Mouse (Mus musculus) ovary, postnatal 10 days (tissue): ENCODE results near the gene Tacc2.

Experiments used
- DNase-seq: peaks from one replicate; pipeline ENCODE4 v3.0.0; 2022; ENCODE audit warnings: low spot score

The Tacc2 gene

DNA sequence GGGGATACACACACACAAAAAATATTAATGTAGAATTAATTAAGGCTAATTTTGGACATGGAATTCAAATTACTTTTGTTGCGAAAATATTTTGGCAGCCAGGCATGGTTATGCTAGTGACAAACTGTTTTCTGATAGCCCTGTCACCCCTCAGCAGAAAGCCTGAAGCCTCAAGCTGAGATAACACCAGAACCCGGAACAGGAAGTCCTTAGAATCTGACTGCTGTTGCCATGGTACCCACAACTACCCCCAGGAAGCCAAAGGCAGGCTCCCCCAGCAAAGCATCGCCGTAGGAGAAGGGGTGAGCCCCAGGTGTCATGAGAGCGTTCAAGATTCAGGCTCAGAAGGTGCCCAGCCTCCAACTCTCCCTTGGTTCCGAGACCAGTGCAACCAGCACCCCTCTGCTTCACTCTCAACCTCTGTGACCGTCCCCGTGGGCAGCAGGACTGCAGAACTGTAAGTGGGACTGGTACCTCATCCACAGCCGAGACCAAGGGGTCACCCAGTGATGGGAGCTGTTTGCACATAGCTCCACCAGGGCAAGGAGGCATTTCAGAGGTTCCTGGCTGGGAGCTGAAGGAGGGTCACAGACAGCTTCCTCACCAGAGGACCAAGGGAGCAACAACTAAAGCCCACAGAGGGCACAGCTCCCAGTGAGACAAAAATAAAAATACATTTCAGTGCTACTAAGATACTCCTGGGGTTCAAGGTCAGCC, 196.8 kb downstream of the Tacc2 start, which contains the start of gene Btbd16:
Btbd16 (plus strand) TSS at position 156 of the 717 bp plus-strand sequence.
- DNase-seq = no peak

DNA sequence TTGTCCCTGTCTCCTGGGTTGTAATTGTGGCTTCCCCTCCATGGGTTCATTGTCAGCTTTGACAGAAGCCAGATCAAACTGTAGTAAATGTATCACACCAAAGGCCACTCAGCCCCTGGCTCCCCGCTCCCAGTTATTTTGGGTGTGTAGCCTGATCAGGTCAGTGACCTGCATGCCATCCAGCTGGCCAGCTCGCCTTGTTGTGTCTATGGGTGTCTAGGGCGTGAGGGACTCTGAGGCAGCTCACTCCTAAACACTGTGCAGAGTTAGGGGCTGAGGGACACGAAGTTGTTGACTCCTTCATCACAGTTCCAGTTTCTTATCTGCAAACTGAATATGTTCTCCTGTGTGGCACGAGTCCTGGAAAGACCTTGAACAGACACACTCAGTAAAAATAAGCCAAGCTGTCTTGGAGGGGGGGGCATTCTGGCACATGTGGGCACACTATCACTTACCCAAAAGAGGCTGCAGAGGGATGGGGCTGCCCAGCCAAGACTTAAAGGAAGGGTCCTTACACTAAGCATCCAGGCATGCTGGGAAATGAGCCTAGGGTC, 203.7 kb downstream of the Tacc2 start:
- DNase-seq = no peak

DNA sequence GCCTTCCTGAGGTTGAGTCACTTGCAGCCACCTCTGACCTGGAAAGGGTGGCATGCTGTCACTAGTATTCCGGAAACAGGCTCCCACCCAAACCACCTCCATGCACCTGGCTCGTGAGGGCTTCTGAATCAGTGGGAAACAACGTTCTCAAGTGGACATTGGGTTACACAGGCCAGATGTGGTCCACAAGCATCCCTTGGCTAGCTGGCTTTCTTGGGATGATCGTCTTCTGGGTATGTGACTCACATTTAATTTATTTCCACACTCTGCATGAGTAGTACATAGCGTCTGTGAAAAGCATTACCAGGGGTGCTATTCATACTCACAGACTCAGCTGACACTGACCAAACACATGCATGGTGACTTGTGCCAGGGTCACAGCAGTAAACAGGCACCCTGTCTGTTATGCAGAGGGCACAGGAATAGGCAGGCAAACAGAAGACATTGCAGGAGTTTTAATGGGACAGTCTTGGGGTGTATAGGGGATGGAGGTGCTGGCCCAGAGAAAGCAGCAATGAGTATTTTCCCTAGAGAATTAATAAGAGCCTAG, 205.3 kb downstream of the Tacc2 start:
- no peak for DNase-seq

DNA sequence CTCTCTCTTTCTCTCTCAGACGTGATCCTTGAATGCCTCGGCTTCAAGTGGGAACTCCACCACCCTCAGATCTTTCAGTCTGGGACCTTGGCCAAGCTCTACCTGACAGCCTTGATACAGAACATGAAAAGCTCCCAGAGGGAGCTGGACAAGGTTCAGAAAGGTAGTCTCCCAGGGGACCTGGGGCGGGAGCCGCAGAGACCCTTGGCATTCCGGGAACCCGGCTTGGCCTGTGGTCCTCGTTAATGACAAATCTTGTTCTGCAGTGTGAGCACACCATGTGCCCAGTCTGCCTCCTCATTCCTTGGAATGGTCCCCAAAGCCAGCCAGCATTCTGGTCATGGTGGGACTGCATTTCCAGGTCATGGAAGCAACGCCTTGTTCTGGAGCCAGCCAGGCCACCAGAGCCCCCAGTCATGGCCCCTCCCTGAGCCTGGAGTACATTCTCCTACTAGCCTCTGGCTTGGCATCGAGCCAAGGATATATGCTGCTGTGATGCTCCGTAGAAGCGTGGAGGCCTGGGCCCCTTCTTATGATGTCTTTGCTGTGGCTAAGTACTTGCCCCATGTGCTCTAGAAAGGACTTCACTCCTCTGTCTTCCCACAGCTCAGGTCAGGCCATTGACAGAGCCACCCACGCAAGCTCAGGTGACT, 208.8 kb downstream of the Tacc2 start:
- DNase-seq = no peak

DNA sequence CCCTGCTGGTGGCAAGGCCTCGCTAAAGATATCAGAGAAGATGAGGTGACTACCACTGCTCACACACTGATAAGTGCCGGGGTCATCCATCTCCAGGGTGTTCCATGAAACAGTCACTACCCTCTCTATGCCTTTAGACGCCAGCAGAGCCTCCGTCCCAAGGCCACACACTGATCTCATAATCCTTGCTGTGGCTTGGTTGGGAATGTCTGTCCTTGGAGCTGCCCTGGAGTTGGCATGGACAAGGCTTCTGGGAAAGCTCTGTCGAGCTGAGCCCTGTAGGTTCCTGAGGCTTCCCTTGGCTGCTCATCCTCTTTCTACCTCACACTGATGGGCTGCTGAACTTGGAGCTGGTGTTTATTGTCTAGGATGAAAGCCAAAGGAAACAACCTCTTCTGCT, 209.5 kb downstream of the Tacc2 start:
- DNase-seq = no peak

DNA sequence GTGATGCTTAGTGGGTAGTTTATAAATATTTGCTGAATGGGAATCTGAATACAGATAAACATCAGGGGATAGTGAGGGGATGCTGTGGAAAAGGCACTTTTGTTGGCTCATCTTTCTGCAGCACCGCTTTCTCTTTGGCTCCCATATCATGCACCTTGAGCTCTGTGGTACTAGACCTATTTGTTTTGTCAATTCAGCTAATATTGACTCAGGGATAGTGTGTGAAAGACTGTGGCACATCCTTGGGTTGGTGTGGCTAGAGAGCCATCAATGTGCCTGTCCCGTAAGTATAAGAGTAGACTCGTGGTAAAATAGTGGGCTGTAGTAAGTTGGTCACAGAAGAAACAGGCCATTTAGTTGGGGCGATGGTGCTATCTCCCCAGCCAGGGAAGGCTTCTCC, 210.3 kb downstream of the Tacc2 start:
- DNase-seq = no peak

DNA sequence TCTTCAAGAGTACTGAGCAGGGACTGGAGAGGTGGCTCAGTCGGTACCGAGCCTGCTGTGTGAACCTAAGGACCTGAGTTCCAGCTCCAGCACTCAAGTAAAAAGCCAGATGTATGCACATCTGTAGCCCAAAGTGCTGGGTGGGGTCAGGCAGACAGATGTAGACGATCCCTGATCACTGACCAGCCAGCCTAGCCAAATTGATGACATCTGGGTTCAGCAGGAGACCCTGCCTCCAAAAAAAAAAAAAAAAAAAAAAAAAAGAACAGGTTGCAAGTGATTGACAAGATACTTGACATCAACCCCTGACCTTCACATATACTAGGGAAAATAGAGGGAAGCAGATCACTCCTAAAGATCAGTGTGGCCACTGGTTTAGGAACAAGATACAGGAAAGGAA, 211.7 kb downstream of the Tacc2 start:
- DNase-seq = no peak

DNA sequence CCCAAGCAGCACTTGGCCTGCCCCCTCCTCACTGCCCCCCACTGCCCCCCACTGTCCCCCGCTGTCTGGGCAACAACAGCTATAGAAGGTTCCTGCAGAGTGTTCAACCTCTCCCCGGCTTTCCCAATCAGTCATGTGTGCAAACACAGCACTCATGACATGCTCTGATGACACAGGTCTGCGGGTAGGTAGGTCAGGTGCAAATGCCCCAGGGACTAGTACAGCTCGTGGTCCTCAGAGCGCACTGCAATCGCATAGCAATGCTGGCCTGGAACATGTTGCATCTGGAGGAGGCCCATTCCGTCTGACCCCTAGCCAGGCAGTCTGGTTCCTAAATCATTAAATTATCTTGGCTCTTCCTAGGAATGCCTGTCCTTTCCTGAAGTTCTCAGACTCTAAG, 212.2 kb downstream of the Tacc2 start:
- no peak for DNase-seq

DNA sequence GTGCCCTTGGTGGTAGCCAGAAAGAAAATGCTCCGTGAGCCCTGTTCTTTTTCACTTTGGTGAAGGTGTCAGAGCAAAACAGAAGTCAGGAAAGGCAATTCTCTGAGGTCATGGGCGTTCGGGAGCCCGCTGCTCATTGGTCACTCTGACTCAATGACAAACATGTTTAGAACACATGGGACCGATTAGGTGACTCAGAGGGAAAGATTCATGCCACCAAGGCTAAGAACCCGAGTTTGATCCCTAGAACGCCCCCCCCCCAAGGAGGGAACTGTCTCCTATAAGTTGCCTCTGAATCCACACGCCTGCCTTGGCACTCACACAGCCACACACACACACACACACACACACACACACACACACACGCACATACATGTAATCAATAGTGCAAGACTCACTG, 216.4 kb downstream of the Tacc2 start:
- DNase-seq = no peak

DNA sequence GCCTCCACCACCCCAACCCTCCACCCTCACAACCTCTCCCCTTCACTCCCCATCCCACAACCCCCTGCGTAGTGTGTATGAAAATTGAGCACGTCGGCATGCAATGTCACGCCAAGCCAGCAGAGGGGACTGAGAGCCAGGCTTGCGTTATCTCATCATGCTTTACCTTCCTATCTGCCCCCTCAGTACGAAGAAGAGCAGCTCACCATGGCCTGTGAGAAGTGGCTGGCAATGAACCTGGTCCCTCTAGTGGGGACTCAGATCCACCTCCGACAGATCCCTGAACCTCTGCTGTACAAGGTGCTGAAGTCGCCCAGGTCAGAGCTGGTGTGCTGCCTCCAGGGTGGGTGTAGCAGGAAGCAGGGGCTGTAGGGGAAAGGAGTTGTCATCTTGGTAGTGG, 219.5 kb downstream of the Tacc2 start:
- no peak for DNase-seq

DNA sequence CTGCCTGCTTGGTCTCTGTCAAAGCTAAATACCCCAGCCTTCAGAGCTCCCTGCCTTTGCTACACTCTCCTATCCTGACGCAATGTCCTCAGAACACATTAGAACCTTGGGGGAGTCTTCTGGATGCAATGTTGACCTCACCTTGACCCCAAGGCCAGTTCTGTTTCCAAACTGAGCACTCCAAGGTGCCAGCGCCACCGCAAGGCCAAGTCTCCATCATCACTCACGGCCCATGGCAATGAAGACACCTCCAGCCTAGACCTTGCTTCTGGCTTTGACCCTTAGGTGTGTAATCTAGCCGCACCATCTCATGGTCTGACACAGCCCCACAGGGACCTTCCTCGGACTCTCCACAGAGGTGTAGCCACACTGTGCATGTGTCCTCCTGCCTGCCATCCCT, 220.3 kb downstream of the Tacc2 start:
- no peak for DNase-seq

DNA sequence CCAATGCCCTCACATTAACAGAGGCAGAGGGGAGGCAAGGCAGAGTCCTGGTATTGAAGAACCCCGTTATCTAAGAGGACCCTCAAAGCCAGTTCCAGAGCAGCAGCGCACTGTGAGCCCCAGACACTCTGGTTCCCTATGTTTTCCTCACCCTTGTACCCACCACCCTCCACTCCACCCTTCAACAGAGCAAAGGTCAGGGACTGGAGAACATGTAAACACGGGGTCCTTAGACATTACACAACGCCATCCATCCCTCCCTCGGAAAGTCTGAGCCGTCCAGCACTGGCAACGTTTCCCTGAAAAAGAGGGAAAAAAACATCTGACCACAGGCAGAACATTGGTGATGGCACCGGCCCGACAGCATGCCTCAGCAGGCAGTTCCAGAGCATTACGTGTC, 222.2 kb downstream of the Tacc2 start:
- no peak for DNase-seq

DNA sequence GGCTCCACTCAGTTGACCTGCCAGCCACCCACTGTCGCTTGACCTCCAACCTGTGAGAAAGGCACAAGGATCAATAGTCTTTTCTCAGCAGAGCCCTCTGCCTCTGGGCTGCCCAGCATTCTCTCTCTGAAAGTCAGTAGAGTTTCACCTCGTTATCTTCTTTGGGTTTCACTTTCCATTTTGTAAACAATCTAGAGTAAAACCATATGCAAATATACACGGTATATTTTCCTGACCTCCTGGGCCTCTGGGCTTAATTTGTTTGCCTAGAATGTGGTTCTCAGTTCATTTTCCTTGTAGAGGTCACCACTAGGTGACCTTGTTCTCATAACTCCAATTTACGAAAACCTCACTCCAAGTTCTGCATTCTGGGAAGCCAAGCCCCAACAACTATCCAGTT, 223.4 kb downstream of the Tacc2 start:
- DNase-seq = no peak

DNA sequence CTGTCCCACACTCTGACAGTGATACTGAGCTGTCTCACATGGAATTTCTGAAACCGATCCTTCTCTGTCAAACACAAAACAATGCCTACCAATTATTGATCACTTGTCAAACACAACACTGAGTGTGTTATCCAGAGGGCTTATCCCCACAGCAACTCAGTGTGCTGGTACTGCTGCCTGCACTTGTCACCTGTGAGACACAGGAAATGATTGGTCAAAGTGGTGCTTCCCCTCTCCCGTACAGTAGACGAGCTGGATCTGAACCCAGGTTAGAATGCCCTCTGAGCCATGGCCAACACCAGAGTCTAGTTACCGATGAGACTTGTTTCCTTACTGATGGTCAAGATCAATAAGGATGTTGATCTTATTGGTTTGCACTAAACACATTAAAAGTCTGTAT, 224.6 kb downstream of the Tacc2 start:
- no peak for DNase-seq

DNA sequence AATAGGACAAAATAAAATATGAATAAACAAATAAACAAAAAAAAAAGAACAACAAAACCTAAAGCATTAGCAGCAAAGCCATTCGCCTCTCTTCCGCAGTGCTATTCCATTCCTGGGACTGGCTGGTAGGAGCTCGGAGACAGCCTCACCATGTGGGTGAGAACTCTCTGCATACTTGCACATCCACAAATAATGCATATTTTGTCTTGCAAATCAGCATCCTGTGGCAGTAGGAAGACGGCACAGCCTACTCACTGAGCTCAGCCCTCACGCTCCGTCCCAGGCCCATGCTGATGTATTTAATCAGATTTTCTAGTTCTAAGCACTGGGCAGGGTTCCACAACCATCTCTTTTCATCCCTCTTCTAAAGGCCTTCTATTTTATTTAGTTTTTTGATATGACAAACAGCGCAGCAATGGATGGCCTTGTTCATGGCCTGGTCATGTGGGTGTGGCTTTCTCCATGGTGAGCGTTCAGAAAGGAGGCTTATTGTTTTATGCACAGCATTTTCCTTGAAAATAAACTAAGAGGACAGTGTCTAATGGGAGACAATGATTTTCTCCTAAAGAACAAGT, 226.1 kb downstream of the Tacc2 start:
- DNase-seq = no peak

DNA sequence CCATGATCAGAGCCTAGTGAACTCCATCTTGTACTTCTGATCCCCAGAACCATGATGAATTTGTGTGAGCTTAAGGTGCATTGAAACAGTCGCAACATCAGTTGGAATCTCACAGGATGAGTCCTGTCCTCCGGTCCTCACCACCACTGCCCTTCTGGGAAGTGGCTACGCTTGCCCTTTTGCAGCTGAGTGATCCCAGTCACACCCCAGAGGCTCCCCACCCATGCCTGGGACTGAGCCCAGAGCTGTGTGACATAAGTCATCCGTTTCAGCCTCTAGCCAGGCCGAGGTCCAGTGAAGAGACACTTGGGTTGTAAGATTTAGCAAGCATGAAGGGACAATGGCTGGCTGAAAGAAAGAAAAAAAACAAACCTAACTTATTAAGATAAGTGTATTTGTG, 227.8 kb downstream of the Tacc2 start:
- DNase-seq = no peak

DNA sequence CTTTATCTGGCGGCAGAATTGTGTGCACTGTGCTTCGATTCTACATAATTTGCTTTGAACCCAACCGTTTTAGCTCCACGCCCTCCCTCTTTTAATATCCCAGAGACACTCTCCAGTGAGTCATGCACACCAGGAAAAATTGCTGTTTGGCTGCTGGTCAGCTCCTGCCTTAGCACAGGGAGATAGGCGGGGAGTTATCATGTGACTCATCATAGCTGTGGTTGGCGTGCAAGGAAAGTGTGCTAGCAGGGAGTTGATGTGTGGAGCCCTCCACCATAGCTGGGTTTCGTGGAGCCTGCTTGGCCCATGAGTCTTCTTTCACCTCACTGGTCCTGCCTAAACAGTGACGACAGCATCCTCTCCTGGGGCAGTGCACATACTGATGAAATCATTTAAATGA, 230.5 kb downstream of the Tacc2 start:
- no peak for DNase-seq

DNA sequence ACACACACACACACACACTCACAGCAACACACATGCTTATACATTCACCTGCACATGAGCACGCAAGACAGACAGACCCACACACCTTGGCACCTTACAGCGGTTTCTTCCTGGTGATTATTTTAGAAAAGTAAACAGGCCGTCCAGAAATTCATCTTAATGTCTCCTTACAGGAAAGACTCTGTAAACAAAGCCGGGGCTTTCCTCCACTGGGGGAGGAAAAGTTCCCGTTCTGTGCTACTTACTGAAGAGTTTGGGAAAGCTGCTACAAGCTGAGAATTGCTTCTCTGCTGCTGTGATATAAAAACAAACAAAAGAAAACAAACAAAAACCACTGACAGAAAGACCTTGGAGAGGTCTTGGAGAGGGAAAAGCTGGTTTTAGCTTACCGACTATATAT, 231.5 kb downstream of the Tacc2 start:
- no peak for DNase-seq

DNA sequence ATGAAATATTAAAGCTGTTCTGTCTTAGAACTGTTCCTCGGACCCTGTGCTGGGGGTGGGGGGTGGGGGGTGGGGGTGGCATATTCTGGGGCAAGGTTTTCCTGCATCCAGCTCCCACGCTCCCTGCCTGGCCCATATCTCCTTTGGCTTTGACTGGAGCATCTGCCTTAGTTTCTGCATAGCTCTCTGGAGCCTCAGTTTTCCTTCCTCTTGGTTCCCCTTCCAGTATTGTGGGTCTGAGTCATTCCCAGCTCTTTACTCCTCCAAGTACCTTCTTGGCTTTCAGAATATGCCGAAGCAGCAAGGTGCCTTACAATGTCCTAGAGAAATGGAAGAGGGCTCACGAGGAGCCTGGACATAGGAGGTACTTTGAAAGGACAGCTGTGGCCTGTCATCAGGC, 233.0 kb downstream of the Tacc2 start:
- DNase-seq = no peak

DNA sequence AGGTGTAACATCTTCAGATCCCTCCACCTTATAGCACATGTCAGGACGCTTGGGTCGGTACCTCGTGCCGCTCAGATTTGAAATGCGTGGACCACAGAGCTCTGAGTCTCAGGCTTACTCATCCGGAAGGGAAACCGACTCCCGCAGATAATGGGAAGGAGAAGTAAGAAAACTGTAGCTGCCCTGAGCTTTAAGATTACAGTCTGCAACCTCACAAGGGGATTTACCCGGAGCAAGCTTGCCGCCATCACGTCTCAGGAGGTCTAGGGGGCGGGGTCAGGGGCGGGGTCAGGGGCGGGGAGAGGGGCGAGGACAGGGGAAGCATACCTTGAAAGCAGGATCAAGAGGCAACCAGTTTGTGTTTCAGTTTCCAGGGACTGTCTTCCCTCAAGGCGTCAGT, 235.2 kb downstream of the Tacc2 start:
- DNase-seq = no peak
